Mouse (Mus musculus): ENCODE data around the gene Rita1. TPM values are rescaled to one million over a fixed set of nuclear protein-coding genes. Genes with fewer than 3 reads are reported as not detected.

Rita1 gene
- total RNA-seq, 2 experiments from 2014 or later = 4.8 to 6.3 TPM

DNA sequence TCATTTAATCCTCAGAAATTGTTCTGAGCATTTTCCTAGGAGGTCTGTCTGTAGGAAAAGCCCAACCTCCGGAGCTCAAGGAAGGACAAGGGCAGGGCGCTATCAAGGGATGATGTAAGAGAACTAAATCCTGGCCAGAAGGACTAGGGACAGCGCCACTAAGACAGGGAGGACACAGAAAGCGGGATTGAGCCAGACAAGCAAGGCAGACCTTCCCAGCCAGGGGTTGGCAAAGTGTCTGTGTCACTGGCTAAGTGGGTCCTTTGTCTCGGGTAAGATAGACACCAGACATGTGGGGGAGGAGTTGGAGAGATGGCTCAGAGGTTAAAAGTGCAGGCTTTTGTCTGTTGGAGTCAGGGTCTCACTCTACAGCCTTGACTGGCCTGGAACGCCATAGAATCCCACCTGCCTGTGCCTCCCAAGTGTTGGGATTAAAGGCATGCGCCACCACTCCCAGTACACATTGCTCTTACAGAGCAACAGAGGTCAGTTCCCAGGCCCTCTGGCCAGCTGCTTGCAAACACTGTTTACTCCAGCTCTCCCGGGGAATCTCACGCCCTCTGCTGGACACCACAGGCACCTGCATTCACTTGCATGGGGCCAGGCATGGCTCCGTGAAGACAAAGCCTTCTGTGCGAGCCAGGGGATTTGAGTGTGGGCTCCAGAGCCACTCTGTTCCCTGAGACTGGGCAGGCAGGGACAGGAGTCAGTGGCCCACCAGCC is 11.3 kb downstream of the Rita1 start:
- no peak for DNase-seq

- DNase-seq = no peak
These were observed 12.8 kb downstream of the Rita1 start for GRCm38 (mm10) chr5:120599625-120600024.

DNA sequence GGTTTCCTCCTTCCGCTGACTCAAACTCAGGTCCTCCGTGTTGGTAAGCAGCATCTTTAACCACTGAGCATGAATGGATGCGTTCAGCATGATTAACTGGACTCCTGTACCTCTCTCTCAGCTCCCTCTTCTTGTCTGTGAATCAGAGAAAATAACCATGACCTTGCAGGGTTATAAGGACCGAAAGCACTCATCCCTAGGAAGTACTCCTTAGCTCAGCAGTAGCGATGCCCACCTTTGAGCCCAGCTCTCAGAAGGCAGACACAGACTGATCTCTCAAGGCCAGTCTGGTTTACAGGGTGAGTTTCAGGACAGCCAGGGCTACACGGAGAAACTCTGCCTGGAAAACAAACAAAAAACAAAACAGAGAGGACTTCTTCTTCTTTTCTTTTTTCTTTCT is 17.9 kb downstream of the Rita1 start:
- no peak for DNase-seq

- no peak for DNase-seq
These were observed 20.2 kb downstream of the Rita1 start for GRCm38 (mm10) chr5:120592141-120592540.

DNA sequence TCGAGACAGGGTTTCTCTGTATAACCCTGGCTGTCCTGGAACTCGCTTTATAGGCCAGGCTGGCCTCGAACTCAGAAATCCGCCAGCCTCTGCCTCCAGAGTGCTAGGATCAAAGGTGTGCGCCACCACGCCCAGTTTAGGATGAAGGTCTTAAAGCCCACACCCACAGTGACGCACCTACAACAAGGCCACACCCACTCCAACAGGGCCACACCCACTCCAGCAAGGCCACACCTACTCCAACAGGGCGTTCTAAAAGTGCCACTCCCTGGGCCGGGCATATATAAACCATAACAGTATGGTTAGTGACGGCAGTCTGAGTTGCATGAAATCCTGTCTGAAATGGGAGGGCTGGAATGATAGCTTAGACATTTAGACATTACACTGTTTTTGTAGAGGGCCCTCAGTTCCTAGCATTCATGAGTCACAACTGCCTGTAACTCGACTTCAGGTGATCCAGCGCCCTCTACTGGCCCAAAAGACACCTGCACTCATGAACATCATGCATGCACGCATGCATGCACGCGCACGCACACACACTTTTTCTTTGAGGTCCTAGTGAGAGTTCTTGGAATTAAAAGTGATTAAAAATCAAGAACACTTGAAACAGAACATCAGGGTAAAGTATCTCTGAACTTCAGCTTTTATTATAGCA is 21.9 kb downstream of the Rita1 start:
- DNase-seq = no peak

DNA sequence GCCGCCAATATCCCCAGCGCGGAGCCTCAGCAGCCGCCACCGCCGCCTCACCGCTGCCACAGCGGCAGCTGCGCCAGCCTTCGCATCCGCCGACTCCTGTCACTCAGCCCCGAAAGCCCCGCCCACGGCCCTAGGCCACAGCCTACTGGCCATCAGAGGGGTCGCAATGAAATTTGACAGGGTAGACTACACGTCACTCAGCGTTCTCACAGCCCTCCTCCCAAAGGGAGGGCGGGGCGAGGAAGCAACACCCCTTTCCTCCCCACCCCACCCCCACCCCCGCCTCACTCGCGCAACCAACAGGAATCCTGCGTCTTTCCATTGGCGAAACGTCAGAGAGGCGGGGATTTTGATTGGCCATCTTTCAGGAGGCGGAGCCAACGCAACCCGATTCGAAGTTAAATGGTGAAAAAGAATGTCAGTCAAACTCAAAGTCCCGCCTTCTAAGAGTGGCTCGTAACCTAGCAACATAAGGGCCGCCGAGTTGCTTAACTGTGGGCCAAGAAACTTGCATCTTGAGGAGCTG is 23.8 kb downstream of the Rita1 start, which contains the start of the genes Tpcn1 and Iqcd:
TSS of gene Tpcn1 (minus strand) at position 105 of the 526 bp plus-strand sequence.
TSS of gene Iqcd (plus strand) at position 448 of the 526 bp plus-strand sequence.
- peak; percentile 99 for DNase-seq

- peak; percentile 53 for DNase-seq
These were observed 24.3 kb downstream of the Rita1 start for GRCm38 (mm10) chr5:120587940-120588568.

- no peak for DNase-seq
These were observed 24.8 kb downstream of the Rita1 start for GRCm38 (mm10) chr5:120587616-120587926.

- no peak for DNase-seq
These were observed 25.4 kb downstream of the Rita1 start for GRCm38 (mm10) chr5:120586741-120587615.

DNA sequence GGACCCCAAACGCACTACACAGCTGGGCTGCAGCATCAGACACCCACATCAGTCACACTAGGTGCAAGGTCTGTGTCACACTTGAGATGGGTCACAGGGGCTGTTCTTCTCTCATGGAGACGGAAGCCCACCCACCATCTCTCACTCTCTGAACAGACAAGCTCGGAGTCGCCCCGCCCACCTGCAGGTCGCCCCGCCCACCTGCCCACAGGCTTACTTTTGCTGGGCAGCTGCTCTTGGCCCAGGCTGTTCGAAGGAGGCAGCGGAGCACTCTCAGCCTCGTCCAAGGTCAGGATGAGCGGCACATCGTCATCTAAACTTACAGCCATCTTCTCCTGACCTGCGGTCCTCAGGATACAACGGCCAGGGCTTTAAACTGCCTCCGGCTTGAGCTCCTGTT is 27.4 kb downstream of the Rita1 start:
- no peak for DNase-seq

GRCm38 (mm10) chr5:120583511-120583910 is 28.9 kb downstream of the Rita1 start:
- DNase-seq = no peak

GRCm38 (mm10) chr5:120582002-120582401 is 30.4 kb downstream of the Rita1 start:
- DNase-seq = no peak

- no peak for DNase-seq
These were observed 32.3 kb downstream of the Rita1 start for GRCm38 (mm10) chr5:120579898-120580626.

DNA sequence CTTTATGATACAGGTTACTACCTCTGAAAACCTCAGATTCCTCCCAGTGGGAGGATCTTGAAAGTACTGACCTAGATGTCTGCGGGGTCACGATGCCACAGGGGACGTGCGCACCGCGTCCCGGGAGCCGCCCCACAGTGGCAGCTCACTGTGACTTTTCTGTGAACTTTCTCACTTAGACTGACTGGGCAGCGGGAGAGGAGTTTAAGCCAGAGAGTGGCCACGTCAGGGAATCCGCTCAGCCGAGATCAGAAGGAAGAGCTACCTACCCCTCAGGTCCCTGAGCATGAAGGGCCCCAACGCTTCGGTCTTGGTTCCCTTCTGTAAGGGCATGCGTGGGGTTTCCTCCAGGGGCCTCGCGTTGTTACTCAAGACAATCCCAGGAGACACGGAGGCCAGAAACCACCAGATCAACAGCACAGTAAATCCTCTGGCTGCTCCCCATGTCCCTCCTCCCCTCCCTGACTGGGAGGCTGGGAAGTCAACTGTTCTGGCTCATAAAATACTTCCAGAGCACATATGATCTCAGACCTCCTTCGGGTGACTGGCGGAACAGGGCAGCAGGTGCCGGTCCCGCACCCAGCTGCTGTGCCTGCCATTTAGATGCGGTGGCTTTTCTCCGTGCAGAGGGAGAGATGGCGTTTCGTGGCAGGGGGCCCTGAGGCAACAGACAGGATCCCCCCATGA is 33.0 kb downstream of the Rita1 start:
- DNase-seq = peak; percentile 88

DNA sequence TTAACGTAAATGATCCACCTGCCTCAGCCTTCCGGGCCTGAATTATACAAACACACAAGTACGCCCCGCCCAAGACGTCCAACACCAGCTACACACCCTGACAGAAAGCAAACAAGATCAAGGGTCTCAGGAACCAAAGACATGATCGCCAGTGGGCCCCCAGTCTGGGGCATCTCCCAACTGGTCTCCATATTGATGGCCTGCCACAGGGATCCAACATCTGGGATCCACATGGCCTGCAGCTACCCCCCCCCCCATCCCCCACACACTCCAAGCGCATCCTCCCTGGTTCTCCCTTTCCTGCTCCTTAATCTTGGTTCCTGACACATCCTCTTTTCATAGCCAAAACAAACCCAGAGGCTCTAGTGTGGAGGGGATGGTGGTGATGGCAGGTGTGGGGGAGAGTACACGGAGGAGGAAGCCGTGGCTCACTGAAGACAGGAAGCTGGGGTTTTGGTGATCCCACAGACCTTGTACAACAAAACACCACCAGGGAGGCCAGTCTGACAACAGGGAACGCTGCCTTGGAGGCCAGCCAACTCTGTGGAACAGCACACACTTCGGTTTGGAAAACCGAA is 33.8 kb downstream of the Rita1 start:
- DNase-seq = peak; percentile 62

- DNase-seq = no peak
These were observed 34.4 kb downstream of the Rita1 start for GRCm38 (mm10) chr5:120577935-120578441.

- no peak for DNase-seq
These were observed 35.5 kb downstream of the Rita1 start for GRCm38 (mm10) chr5:120576781-120577301.

GRCm38 (mm10) chr5:120574469-120575063 is 37.8 kb downstream of the Rita1 start:
- no peak for DNase-seq

DNA sequence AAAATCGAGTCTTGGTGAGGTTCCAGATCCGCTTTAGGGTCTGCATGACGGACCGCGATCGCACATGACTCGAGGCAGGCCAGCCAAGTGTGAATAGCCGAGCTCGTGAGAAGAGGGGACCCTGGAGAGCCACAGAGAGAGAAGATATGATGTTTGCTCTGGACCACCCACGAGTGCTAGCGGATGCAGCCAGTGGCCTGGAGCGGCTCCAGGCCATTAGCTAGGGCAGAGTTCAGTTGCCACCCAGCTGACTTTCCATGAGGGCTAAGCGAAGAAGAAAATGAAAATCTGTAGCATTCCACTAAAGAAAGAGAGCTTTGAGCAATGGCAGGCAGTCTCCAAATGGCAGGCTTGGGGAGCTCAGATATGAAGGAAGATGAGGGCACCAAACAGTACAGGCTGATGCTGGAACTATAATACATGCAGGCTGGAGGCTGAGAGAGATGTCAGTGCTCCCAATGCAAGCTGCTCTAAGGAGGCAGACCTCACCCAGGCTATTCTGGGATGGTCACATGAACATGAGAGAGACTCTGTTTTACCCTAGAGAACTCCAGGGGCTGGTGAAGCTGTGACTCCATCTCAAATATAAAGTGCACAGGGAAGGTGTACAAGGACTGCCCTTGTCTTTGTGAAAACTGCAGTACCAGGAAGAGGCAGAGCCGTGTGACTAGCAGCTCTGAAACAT is 41.2 kb downstream of the Rita1 start:
- no peak for DNase-seq
